Mouse (Mus musculus) kidney, adult 2 months (tissue): ENCODE results near the gene Csgalnact2.

Experiments used
- CTCF ChIP-seq: fragments of 200-500 bp; conservative IDR thresholded peaks from 2 replicates; pipeline ENCODE4 v1.5.1; 2011; ENCODE audit warnings: low read depth, mild to moderate bottlenecking, control low read depth, low read length, moderate library complexity, mixed read lengths; ENCODE audit not compliant: insufficient read depth, insufficient read length
- POLR2A ChIP-seq: fragments of 200-500 bp; IDR thresholded peaks from one replicate; pipeline ENCODE4 v1.6.1; 2011; ENCODE audit warnings: low read depth, low read length, control low read depth

- TF ChIP-seq CTCF (peak; percentile 99; the same call in 1 of the 2 replicates), POLR2A (no peak)
These were observed 40.6 kb upstream of the Csgalnact2 start for GRCm38 (mm10) chr6:118179316-118180084.
